Mouse (Mus musculus) hindbrain, embryonic 12.5 days (tissue): ENCODE results near the gene 2310033P09Rik. TPM values are rescaled to one million over a fixed set of nuclear protein-coding genes. Genes with fewer than 3 reads are reported as not detected.

Source experiments
- ATAC-seq: fragments of 200-750 bp; cut with Nextera tagmentation; 2 replicates; pipeline ENCODE4 v1.8.0; 2017; ENCODE audit warnings: moderate TSS enrichment; ENCODE audit not compliant: low FRiP score
- H3K27ac ChIP-seq: fragments of 300-500 bp; sonication (generic); 2 replicates; pipeline ENCODE4 v1.5.1; 2016; ENCODE audit warnings: mild to moderate bottlenecking
- H3K27me3 ChIP-seq: fragments of 300-500 bp; sonication (generic); 2 replicates; pipeline ENCODE4 v1.6.1; 2016; ENCODE audit warnings: mild to moderate bottlenecking
- H3K36me3 ChIP-seq: fragments of 300-500 bp; sonication (generic); 2 replicates; pipeline ENCODE4 v1.6.1; 2016; ENCODE audit warnings: mild to moderate bottlenecking
- H3K4me1 ChIP-seq: fragments of 300-500 bp; sonication (generic); 2 replicates; pipeline ENCODE4 v1.6.1; 2016
- H3K4me2 ChIP-seq: fragments of 300-500 bp; sonication (generic); replicated peaks from 2 replicates; pipeline ENCODE4 v1.6.1; 2016; ENCODE audit warnings: mild to moderate bottlenecking
- H3K4me3 ChIP-seq: fragments of 300-500 bp; sonication (generic); 2 replicates; pipeline ENCODE4 v1.5.1; 2016; ENCODE audit warnings: mild to moderate bottlenecking
- H3K9ac ChIP-seq: fragments of 300-500 bp; sonication (generic); 2 replicates; pipeline ENCODE4 v1.6.1; 2016; ENCODE audit warnings: mild to moderate bottlenecking, moderate library complexity
- H3K9me3 ChIP-seq: fragments of 300-500 bp; sonication (generic); replicated peaks from 2 replicates; pipeline ENCODE4 v1.6.1; 2016; ENCODE audit warnings: mild to moderate bottlenecking
- WGBS: fragments of 180-500 bp; shearing (Covaris S2); methylation state at CpG from one replicate; pipeline ENCODE4 v1.1.7; 2016; 5-methylcytosine and 5-hydroxymethylcytosine counted together
- polyA plus RNA-seq: library from polyadenylated mRNA; unstranded; fragments of >200 nt; fragmentation: Nextera tagmentation; extraction: Ambion mirVana; gene quantifications from 2 replicates; pipeline ENCODE4 v1.2.1, GENCODE M21; 2016

Gene 2310033P09Rik
- polyA plus RNA-seq = 29.6 and 31.9 TPM in 2 replicates

DNA sequence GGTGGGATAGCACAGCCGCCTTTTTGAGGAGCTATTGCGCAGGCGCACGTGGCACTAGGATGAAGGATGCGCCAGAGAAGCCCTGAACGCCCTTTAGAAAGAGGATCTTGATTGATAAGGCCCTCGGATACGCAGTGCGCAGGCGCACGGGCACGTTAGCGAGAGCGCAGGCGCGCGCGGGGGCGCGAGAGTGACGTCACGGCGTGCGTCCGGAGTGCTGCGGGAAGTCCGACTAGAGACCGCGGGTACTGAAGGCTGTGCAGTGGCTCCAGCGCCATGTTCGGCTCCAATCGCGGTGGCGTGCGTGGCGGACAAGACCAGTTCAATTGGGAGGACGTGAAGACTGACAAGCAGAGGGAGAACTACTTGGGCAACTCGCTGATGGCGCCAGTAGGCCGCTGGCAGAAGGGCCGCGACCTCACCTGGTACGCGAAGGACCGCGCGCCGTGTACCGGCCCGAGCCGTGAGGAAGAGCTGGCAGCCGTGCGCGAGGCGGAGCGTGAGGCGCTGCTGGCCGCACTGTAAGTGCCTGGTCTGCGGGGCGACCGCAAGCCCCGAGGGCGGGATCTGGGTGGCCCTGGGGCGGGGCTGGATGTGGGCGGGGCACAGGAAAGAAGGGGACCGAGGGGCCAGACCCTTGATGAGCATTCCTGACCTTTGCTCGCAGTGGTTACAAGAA lies at the start of gene 2310033P09Rik:
2310033P09Rik (plus strand) TSS at position 169 of the 679 bp plus-strand sequence.
- Histone ChIP-seq H3K36me3 (peaks cover 58% of the 10 kb centered on the region), H3K4me3 (peak within 1 kb of the TSS; percentile 89), H3K27me3 (no peaks in the 10 kb centered on the region), H3K9me3 (no peaks in the 10 kb centered on the region), H3K27ac (peak within 1 kb of the TSS; percentile 92), H3K9ac (peak within 1 kb of the TSS; percentile 85), H3K4me2 (peak within 1 kb of the TSS; percentile 87), H3K4me1 (peaks cover 26% of the 10 kb centered on the region)
- WGBS = 1% methylated on average over 65 of the region's 67 CpGs
- peak; percentile 85 for ATAC-seq

DNA sequence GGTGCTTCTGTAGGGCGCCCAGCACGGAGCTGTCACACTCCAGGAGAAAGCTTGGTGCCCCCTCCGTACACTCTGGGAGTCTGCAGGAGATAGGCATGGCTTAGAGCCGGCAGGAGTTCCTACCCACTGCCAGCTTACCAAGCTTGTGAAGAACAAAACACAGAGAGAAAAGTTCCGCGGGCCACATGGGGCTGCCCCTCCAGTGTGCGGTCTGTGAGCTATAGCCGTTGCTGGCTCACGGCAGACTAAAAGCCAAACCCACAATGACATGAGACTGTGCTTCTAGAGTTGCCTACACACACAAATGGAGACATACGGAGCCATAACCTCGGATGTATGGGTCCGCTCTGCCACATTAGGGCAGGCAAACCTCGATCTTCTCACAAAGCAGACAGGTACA lies 49.0 kb upstream of the 2310033P09Rik start:
- Histone ChIP-seq H3K4me1 (peaks cover 17% of the 10 kb centered on the region), H3K9me3 (no peaks in the 10 kb centered on the region), H3K27ac (no peak overlapping the region), H3K36me3 (peaks cover 28% of the 10 kb centered on the region), H3K4me2 (no peak overlapping the region), H3K9ac (no peak overlapping the region), H3K4me3 (no peak overlapping the region), H3K27me3 (no peaks in the 10 kb centered on the region)
- no peak for ATAC-seq
- 91% methylated on average over 13 of the region's 13 CpGs for WGBS

GRCm38 (mm10) chr11:59159558-59159957 lies 48.6 kb upstream of the 2310033P09Rik start:
- H3K9me3 ChIP-seq = no peaks in the 10 kb centered on the region
- no peak overlapping the region for H3K4me3 ChIP-seq
- peaks cover 19% of the 10 kb centered on the region for H3K4me1 ChIP-seq
- H3K27ac ChIP-seq = no peak overlapping the region
- H3K4me2 ChIP-seq = no peak overlapping the region
- peaks cover 28% of the 10 kb centered on the region for H3K36me3 ChIP-seq
- no peak overlapping the region for H3K9ac ChIP-seq
- 96% methylated on average over 4 of the region's 4 CpGs for WGBS
- ATAC-seq = no peak
- H3K27me3 ChIP-seq = no peaks in the 10 kb centered on the region

DNA sequence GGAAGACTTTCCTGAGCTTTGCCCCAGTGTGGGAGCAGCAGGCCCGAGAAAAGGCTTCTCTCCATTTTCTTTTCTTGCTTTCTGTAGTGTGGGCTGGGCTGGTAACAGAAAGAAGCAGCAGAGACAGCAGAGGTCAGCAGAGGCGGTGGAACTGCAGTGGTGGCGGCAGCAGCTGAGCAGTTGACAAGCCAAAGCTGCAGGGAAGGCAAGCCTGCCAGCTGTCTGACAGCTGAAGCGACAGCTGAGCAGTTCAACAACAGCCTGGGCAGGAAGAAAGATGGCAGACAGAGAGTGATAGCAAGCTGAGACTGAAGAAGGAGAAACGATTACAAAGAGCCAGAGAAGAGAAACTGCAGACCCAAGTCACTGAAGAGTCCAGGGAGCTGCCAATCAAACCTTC lies 46.7 kb upstream of the 2310033P09Rik start:
- H3K4me3 ChIP-seq = no peak overlapping the region
- H3K27me3 ChIP-seq = no peaks in the 10 kb centered on the region
- no peak overlapping the region for H3K27ac ChIP-seq
- H3K9me3 ChIP-seq = no peaks in the 10 kb centered on the region
- H3K4me2 ChIP-seq = no peak overlapping the region
- no peak for ATAC-seq
- 81% methylated on average over 5 of the region's 5 CpGs for whole genome bisulfite sequencing
- peaks cover 19% of the 10 kb centered on the region for H3K4me1 ChIP-seq
- H3K36me3 ChIP-seq = peaks cover 19% of the 10 kb centered on the region; the same call in 1 of the 2 replicates
- H3K9ac ChIP-seq = no peak overlapping the region

- peak overlapping the region; percentile 60 for H3K4me2 ChIP-seq
- H3K9ac ChIP-seq = peak overlapping the region; percentile 88; the same call in 1 of the 2 replicates
- H3K4me1 ChIP-seq = peaks cover 19% of the 10 kb centered on the region
- peak overlapping the region; percentile 71 for H3K4me3 ChIP-seq
- H3K9me3 ChIP-seq = no peaks in the 10 kb centered on the region
- ATAC-seq = no peak; the same call in 1 of the 2 replicates
- no peaks in the 10 kb centered on the region for H3K27me3 ChIP-seq
- peak overlapping the region; percentile 98; the same call in 1 of the 2 replicates for H3K27ac ChIP-seq
- WGBS = 64% methylated on average over 9 of the region's 9 CpGs
- peaks cover 12% of the 10 kb centered on the region; the same call in 1 of the 2 replicates for H3K36me3 ChIP-seq
Measured at GRCm38 (mm10) chr11:59162443-59163254, 45.5 kb upstream of the 2310033P09Rik start.

DNA sequence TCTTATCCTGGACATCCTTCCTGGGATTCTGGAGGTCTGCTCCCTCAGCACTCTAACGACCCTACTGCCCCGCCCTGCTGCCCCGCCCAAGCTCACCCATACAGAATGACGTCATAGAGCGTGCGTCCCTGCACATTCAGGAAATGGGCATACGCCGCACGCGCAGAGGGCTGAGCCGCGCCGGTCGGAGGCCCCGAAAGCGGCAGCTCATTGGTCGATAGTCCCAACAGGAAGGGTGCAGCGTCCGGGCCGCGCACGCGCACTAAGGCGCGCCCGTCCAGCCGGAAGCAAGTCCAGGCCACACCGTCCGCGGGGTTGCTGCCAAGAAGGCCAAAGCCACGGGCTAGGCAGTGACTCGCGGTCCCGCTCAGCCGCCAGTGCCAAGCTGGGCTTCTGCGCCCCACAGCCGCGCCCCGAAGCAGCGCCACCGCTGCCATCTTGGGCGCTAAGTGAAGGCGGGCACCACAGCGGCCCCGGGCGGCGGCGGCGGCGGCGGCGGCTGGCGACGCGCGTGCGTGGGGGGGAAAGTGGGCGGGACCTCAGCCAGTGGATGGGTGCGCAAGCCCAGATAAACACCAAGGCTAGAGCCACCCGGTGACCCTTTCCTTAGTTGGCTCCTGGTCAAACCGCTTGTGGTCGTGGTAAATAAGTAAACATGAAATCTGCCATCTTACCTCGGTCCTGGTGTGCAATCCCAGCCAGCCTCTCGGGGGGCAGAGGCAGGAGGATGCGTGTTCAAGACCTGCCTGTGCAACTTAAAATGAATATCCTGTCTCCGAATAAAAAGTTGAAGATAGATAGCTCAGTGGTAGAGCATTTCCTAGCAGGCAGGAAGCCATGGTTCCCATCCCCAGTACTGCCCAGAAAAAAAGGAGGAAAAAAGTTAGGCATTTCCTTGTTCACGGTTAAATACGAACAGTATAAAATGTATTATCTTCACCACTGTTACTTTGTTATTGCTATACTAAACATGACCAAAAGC lies 44.6 kb upstream of the 2310033P09Rik start, which contains the start of gene Iba57:
Iba57 (minus strand) TSS at position 485 of the 982 bp plus-strand sequence.
- peak; percentile 97 for ATAC-seq
- H3K9ac ChIP-seq = peak within 1 kb of the TSS; percentile 88
- no peaks in the 10 kb centered on the region for H3K9me3 ChIP-seq
- H3K4me2 ChIP-seq = peak within 1 kb of the TSS; percentile 60
- peak within 1 kb of the TSS; percentile 98 for H3K27ac ChIP-seq
- peak within 1 kb of the TSS; percentile 71 for H3K4me3 ChIP-seq
- H3K4me1 ChIP-seq = peaks cover 19% of the 10 kb centered on the region
- WGBS = 3% methylated on average over 67 of the region's 68 CpGs
- 0 out of 2 replicates have a peak, but pooled peaks cover 3% of the 10 kb centered on the region for H3K36me3 ChIP-seq
- H3K27me3 ChIP-seq = no peaks in the 10 kb centered on the region; the same call in 1 of the 2 replicates

DNA sequence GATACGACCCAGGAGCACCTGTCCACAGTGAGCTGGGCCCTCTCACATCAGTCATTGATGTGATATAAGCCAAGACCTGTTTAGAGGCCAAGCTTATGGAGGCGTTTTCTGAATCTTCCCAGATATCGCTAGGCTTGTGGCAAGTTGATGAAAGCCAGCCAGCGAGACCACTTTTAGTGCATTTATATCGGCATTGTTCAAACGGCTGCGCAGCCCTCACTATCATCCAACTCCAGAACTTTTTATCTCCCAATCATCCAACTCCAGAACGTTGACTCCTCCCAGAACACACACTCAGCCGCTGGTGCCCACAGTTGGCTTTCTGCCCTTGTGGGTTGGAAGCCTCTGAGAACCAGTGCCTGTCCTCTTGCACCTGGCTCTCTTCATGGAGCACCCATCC lies 43.7 kb upstream of the 2310033P09Rik start:
- no peak for ATAC-seq
- no peak overlapping the region for H3K9ac ChIP-seq
- 90% methylated on average over 9 of the region's 9 CpGs for WGBS
- H3K4me2 ChIP-seq = peak overlapping the region; percentile 60
- no peaks in the 10 kb centered on the region; the same call in 1 of the 2 replicates for H3K27me3 ChIP-seq
- H3K36me3 ChIP-seq = no peaks in the 10 kb centered on the region
- H3K4me3 ChIP-seq = peak overlapping the region; percentile 71; the same call in 1 of the 2 replicates
- no peaks in the 10 kb centered on the region for H3K9me3 ChIP-seq
- H3K4me1 ChIP-seq = peaks cover 19% of the 10 kb centered on the region
- H3K27ac ChIP-seq = peak overlapping the region; percentile 98; the same call in 1 of the 2 replicates

GRCm38 (mm10) chr11:59165616-59166241 lies 42.4 kb upstream of the 2310033P09Rik start:
- 51% methylated on average over 2 of the region's 2 CpGs for WGBS
- H3K9ac ChIP-seq = no peak overlapping the region
- H3K36me3 ChIP-seq = no peaks in the 10 kb centered on the region
- H3K4me1 ChIP-seq = peaks cover 19% of the 10 kb centered on the region
- H3K4me2 ChIP-seq = no peak overlapping the region
- ATAC-seq = no peak
- no peak overlapping the region for H3K4me3 ChIP-seq
- no peaks in the 10 kb centered on the region for H3K9me3 ChIP-seq
- H3K27ac ChIP-seq = no peak overlapping the region
- H3K27me3 ChIP-seq = no peaks in the 10 kb centered on the region; the same call in none of the 2 replicates

DNA sequence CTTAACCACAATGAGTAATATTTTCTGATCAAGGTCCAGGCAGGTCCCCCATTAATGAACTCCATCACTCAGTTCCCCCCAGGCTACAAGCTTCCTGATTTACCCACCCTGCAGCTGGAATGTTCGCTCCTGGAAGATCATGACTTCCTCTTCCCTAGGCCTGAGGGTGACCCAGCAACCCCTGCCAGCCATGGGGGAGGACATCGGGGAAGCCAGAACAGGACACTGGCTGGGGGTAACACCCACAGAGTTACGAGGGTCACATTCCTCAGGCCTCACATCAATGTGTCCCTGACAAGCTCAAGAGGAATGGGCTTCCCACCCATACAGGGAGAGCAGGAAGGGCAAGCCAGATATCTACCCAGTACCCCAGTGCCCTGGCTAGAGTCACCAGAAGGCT lies 38.3 kb upstream of the 2310033P09Rik start:
- ATAC-seq = no peak
- Histone ChIP-seq H3K4me1 (no peaks in the 10 kb centered on the region), H3K4me3 (no peak overlapping the region), H3K4me2 (no peak overlapping the region), H3K9me3 (no peaks in the 10 kb centered on the region), H3K27ac (no peak overlapping the region), H3K27me3 (peaks cover 23% of the 10 kb centered on the region), H3K9ac (no peak overlapping the region), H3K36me3 (no peaks in the 10 kb centered on the region)
- 77% methylated on average over 3 of the region's 3 CpGs for WGBS

DNA sequence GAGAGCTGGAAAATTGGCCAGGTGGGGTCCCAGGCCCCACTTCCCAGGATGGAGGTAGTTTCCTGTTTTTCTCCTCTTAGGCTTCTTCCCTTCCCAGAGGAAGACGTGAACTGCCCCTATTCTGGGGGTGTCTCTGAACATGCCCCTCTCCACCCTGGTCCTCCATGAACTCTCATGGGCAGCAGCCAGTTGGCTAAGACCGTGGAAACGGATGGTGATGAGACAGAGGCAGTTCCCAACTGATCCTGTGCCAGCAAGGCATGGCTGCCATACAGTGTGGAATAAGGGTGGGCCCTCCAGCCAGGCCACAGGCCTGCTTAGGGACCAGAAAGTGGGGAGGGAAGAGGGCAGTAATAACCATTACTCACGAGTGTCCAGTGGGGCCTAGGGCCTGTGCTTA lies 37.6 kb upstream of the 2310033P09Rik start:
- Histone ChIP-seq H3K4me2 (no peak overlapping the region), H3K4me1 (no peaks in the 10 kb centered on the region), H3K36me3 (no peaks in the 10 kb centered on the region), H3K9ac (no peak overlapping the region), H3K9me3 (no peaks in the 10 kb centered on the region), H3K27ac (no peak overlapping the region), H3K4me3 (no peak overlapping the region), H3K27me3 (peaks cover 30% of the 10 kb centered on the region)
- 64% methylated on average over 4 of the region's 4 CpGs for WGBS
- ATAC-seq = no peak

- ATAC-seq = no peak
- H3K4me2 ChIP-seq = no peak overlapping the region
- no peaks in the 10 kb centered on the region for H3K36me3 ChIP-seq
- no peak overlapping the region for H3K9ac ChIP-seq
- no peaks in the 10 kb centered on the region for H3K9me3 ChIP-seq
- peaks cover 66% of the 10 kb centered on the region for H3K27me3 ChIP-seq
- WGBS = 49% methylated on average over 6 of the region's 6 CpGs
- no peak overlapping the region for H3K4me3 ChIP-seq
- peaks cover 5% of the 10 kb centered on the region for H3K4me1 ChIP-seq
- no peak overlapping the region for H3K27ac ChIP-seq
Measured at GRCm38 (mm10) chr11:59174189-59174838, 33.8 kb upstream of the 2310033P09Rik start.
